Mouse (Mus musculus) spleen, adult 2 months (tissue): ENCODE data around the gene Cacna1s.

Source experiments
- CTCF ChIP-seq: fragments of 200-500 bp; IDR thresholded peaks from 2 replicates; pipeline ENCODE4 v1.5.1; 2011; ENCODE audit warnings: mild to moderate bottlenecking, inconsistent platforms; ENCODE audit not compliant: insufficient read depth, insufficient read length, insufficient replicate concordance; ENCODE audit errors: extremely low read depth
- POLR2A ChIP-seq: fragments of 200-500 bp; IDR thresholded peaks from 2 replicates; pipeline ENCODE4 v1.6.1; 2011; ENCODE audit warnings: low read depth, low read length, inconsistent platforms

DNA sequence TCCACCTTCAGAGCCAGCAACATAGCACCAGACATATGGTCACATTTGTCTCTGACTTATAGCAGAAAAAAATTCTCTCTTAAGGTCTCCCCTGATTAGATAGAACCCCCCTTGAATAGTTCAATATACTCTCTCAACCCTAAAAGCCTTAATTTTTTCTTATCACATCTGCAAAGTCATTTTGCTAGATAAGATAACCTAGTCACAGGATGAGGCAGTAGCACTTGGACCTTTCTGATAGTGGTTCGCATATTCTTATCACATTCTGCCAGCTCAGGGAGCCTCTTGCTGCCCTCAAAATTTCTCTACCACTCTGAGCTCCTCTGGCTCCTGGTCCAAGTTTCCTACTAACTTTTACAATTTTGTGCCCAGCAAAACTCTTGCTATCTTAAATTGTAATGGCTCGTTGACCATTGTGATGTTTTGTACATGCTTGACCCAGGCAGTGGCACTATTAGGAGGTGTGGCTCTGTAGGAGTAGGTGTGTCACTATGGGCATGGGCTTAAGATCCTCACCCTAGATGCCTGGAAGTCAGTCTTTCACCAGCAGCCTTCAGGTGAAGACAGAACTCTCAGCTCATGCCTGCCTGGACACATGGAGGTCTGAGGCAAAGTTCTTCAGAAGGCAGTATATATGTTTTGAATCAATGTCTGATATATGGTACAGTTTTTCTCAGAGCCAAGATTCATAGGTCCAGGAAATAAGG, 37.6 kb upstream of the Cacna1s start:
- no peak for TF ChIP-seq POLR2A
- TF ChIP-seq CTCF = no peak
